Mouse (Mus musculus) hindbrain, embryonic 11.5 days (tissue): Measurements from ENCODE around the gene Angpt4. TPM values are rescaled to one million over a fixed set of nuclear protein-coding genes. Genes with fewer than 3 reads are reported as not detected.

Experiments used
- ATAC-seq: fragments of 200-750 bp; cut with Nextera tagmentation; 2 replicates; pipeline ENCODE4 v1.8.0; 2017; ENCODE audit warnings: mild to moderate bottlenecking, moderate TSS enrichment, moderate library complexity; ENCODE audit not compliant: low FRiP score
- DNase-seq: peaks from one replicate; pipeline ENCODE4 v3.0.0-alpha.2; 2015; ENCODE audit warnings: low spot score
- H3K27ac ChIP-seq: fragments of 300-500 bp; sonication (generic); 2 replicates; pipeline ENCODE4 v1.5.1; 2014; ENCODE audit warnings: mild to moderate bottlenecking, low read depth, low read length
- H3K27me3 ChIP-seq: fragments of 300-500 bp; sonication (generic); 2 replicates; pipeline ENCODE4 v1.6.1; 2014; ENCODE audit warnings: mild to moderate bottlenecking, low read length, moderate library complexity, mixed read lengths; ENCODE audit not compliant: control insufficient read depth, insufficient read depth
- H3K36me3 ChIP-seq: fragments of 300-500 bp; sonication (generic); 2 replicates; pipeline ENCODE4 v1.6.1; 2014; ENCODE audit warnings: mild to moderate bottlenecking, low read length, moderate library complexity, mixed read lengths; ENCODE audit not compliant: control insufficient read depth, insufficient read depth
- H3K4me1 ChIP-seq: fragments of 300-500 bp; sonication (generic); replicated peaks from 2 replicates; pipeline ENCODE4 v1.6.1; 2014; ENCODE audit warnings: low read length, mixed read lengths; ENCODE audit not compliant: control insufficient read depth, insufficient read depth
- H3K4me2 ChIP-seq: fragments of 300-500 bp; sonication (generic); replicated peaks from 2 replicates; pipeline ENCODE4 v1.6.1; 2014; ENCODE audit warnings: mild to moderate bottlenecking, low read depth, low read length
- H3K4me3 ChIP-seq: fragments of 300-500 bp; sonication (generic); 2 replicates; pipeline ENCODE4 v1.5.1; 2014; ENCODE audit warnings: low read depth, low read length
- H3K9ac ChIP-seq: fragments of 300-500 bp; sonication (generic); 2 replicates; pipeline ENCODE4 v1.6.1; 2014; ENCODE audit warnings: low read depth, low read length
- H3K9me3 ChIP-seq: fragments of 300-500 bp; sonication (generic); 2 replicates; pipeline ENCODE4 v1.6.1; 2016; ENCODE audit warnings: low read length; ENCODE audit not compliant: control insufficient read depth
- WGBS: fragments of 180-500 bp; shearing (Covaris S2); extraction: QIAGEN DNeasy Blood & Tissue Kit; methylation state at CpG from one replicate; pipeline ENCODE4 v1.1.7; 2014; 5-methylcytosine and 5-hydroxymethylcytosine counted together
- polyA plus RNA-seq: library from polyadenylated mRNA; unstranded; fragments of >200 nt; fragmentation: Nextera tagmentation; extraction: Ambion mirVana; gene quantifications from 2 replicates; pipeline ENCODE4 v1.2.1, GENCODE M21; 2014

Angpt4 gene
- polyA plus RNA-seq, 1 experiment from 2014 or later: 0.23 TPM

DNA sequence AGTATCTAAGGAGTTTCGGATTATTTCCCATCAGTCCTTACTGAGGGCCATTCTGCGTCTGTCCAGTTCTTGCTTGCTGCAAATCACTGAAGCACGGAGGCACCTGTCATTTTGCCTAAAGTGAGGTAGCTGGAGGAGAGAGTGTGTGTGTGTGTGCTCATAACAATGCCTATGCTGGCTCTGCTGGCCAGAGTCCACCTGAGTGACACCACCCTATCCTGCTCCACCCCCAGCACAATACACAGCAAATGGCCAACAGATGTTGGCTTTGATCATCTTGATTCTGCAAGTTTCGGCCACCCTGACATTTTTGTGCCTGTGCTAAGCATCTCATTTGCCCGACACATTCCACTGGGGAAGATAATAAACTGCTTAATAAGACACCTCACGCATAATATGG, 67.5 kb downstream of the Angpt4 start:
- no peak for ATAC-seq
- H3K9ac ChIP-seq: no peak overlapping the region
- no peak for DNase-seq
- H3K4me2 ChIP-seq: peak overlapping the region; percentile 71
- peaks cover 5% of the 10 kb centered on the region; the same call in 1 of the 2 replicates for H3K4me1 ChIP-seq
- H3K9me3 ChIP-seq: no peaks in the 10 kb centered on the region
- no peaks in the 10 kb centered on the region for H3K27me3 ChIP-seq
- H3K4me3 ChIP-seq: peak overlapping the region; percentile 92; the same call in 1 of the 2 replicates
- no peak overlapping the region for H3K27ac ChIP-seq
- WGBS: 72% methylated on average over 6 of the region's 6 CpGs
- H3K36me3 ChIP-seq: no peaks in the 10 kb centered on the region

DNA sequence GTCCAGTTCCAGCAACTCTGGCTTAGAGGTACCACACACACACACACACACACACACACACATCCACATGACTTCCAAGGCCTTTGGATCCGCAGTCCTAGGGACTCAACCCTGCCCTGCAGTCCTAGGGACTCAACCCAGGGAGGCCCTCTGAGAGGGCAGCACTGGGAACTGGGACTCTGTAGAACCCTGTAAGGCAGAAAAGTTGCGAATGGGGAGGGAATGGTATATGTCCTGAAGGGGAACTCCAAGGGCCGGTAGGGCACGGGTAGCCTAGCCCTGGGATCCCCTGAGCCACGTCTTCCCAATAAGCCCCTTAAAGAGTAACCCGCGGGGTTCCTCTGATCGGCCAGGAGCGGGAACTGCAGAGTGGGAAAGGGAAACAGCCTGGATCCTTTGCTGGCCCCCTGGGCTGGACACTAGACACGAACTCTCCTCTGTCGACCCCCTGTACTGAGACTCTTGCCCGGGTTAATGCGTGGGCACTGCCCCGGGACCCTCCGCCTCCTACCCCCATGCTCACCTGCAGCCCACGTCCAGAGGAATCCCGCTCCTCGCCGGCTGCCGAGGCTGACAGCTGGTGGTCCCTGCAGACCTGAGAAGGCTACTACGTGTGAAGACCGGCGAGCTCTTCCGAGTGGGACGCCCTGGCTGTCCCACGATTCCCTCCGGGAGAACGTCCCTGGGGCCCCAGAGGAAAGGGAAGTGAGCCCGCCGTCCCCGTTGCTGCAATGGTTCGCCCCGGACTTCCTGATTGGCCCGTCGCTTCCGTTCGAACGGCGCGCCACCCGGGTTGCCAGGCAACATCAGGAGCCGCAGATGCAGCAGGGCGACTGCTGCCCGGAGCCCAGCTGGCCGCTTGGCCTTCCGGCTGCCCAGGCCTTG, 68.7 kb downstream of the Angpt4 start, which contains the start of gene Fam110a:
Gene Fam110a, minus strand, starts transcription at position 750 of the 885 bp plus-strand sequence.
- ATAC-seq: peak; percentile 91
- Histone ChIP-seq H3K4me2 (peak within 1 kb of the TSS; percentile 71), H3K27me3 (no peaks in the 10 kb centered on the region), H3K4me1 (peaks cover 5% of the 10 kb centered on the region; the same call in 1 of the 2 replicates), H3K9me3 (no peaks in the 10 kb centered on the region), H3K9ac (peak within 1 kb of the TSS; percentile 84), H3K36me3 (no peaks in the 10 kb centered on the region), H3K4me3 (peak within 1 kb of the TSS; percentile 92), H3K27ac (peak within 1 kb of the TSS; percentile 70)
- DNase-seq: peak; percentile 94
- WGBS: under 1% methylated on average over 46 of the region's 46 CpGs

DNA sequence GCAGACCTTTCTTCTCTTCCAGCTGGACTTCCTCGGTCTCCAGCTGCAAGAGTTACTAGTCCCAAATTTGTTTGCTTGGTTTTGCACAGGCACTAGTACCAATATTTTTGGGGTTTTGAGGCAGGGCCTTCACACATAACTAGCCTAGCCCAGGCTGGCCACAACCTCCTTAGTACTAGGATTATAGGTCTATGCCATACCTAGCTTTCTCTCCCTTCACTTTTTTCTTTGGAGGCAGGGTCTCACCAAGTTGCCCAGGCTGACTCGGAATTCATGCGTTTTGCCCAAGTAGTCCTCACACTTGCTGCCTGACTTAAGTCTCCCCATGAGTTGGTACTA, 69.3 kb downstream of the Angpt4 start:
- H3K9ac ChIP-seq: peak overlapping the region; percentile 40
- ATAC-seq: peak; percentile 54

DNA sequence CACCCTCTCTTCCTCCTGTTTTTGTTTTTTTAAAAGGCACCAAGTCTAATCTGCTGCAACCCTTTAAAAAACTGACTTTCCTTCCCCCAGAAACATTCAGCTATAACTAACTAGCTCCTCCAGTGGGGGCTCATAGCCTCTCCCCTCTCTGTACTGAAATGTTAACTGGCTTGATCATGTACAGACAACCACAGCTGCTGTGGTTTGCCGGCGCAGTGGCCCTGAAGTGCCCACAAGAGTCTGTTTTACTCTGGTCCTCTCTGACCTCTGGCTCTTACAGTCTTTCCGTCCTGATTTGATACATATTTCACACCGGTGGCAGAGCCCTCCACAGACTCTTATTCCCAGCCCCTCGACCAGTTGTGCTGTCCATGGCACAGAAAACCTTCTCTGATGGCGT, 70.3 kb downstream of the Angpt4 start:
- H3K9ac ChIP-seq: no peak overlapping the region
- H3K36me3 ChIP-seq: no peaks in the 10 kb centered on the region
- WGBS: 69% methylated on average over 6 of the region's 6 CpGs
- peaks cover 5% of the 10 kb centered on the region; the same call in 1 of the 2 replicates for H3K4me1 ChIP-seq
- no peak for ATAC-seq
- H3K4me3 ChIP-seq: no peak overlapping the region
- no peak overlapping the region for H3K27ac ChIP-seq
- H3K4me2 ChIP-seq: no peak overlapping the region
- DNase-seq: no peak
- no peaks in the 10 kb centered on the region for H3K9me3 ChIP-seq
- H3K27me3 ChIP-seq: no peaks in the 10 kb centered on the region

More for the DNA sequence above, 69.3 kb downstream of the Angpt4 start:
- no peak for DNase-seq
- H3K9me3 ChIP-seq: no peaks in the 10 kb centered on the region
- peak overlapping the region; percentile 70 for H3K27ac ChIP-seq
- H3K4me1 ChIP-seq: peaks cover 5% of the 10 kb centered on the region; the same call in 1 of the 2 replicates
- no peaks in the 10 kb centered on the region for H3K27me3 ChIP-seq
- no peaks in the 10 kb centered on the region for H3K36me3 ChIP-seq
- peak overlapping the region; percentile 92 for H3K4me3 ChIP-seq
- peak overlapping the region; percentile 71; the same call in 1 of the 2 replicates for H3K4me2 ChIP-seq
- WGBS: 45% methylated on average over 3 of the region's 3 CpGs

DNA sequence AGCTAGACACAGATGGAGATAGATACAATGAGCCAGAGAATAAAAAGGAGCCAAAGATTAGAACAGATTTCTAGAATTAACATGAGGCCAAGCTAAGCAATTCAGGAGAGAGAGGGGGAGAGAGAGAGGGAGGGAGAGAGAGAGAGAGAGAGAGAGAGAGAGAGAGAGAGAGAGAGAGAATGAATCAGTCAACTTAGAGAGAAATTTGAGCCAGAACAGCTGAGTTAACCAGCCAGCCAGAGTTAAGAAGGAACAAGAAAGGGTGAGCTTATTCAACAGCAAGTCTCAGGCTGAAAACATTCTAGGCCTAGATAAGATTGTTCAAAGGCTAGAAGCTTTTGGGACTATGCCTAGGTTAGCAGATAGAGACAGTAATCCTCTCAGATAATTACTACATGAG, 71.5 kb downstream of the Angpt4 start:
- Histone ChIP-seq H3K9me3 (no peaks in the 10 kb centered on the region), H3K36me3 (no peaks in the 10 kb centered on the region), H3K9ac (no peak overlapping the region), H3K4me2 (no peak overlapping the region), H3K4me3 (no peak overlapping the region), H3K27ac (no peak overlapping the region), H3K4me1 (peaks cover 5% of the 10 kb centered on the region; the same call in 1 of the 2 replicates), H3K27me3 (no peaks in the 10 kb centered on the region)
- ATAC-seq (no peak), DNase-seq (no peak)

DNA sequence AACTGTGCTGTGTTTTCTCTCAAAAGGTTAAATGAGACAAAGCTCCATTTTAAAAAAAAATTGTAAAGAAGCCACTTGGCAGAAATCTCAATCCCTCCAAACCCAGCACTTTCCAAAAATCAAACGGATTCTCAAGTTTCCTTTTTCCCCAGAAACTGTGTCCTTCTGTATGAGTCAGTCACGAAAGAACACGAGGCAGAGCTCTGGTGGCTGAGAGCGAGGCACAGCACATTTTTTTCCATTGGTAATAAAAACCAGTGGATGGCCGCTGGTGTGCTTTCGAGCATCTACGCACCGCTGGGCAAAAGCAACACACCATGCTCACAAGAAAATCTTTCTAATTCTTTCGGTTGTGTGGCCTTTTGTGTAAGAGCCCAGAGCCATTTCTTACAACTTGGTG, 73.0 kb downstream of the Angpt4 start:
- 71% methylated on average over 9 of the region's 9 CpGs for WGBS
- Histone ChIP-seq H3K9me3 (no peaks in the 10 kb centered on the region), H3K9ac (no peak overlapping the region), H3K36me3 (no peaks in the 10 kb centered on the region), H3K4me1 (peaks cover under 1% of the 10 kb centered on the region; the same call in 1 of the 2 replicates), H3K27ac (no peak overlapping the region), H3K4me2 (no peak overlapping the region), H3K4me3 (no peak overlapping the region), H3K27me3 (no peaks in the 10 kb centered on the region)
- DNase-seq (no peak), ATAC-seq (no peak)

DNA sequence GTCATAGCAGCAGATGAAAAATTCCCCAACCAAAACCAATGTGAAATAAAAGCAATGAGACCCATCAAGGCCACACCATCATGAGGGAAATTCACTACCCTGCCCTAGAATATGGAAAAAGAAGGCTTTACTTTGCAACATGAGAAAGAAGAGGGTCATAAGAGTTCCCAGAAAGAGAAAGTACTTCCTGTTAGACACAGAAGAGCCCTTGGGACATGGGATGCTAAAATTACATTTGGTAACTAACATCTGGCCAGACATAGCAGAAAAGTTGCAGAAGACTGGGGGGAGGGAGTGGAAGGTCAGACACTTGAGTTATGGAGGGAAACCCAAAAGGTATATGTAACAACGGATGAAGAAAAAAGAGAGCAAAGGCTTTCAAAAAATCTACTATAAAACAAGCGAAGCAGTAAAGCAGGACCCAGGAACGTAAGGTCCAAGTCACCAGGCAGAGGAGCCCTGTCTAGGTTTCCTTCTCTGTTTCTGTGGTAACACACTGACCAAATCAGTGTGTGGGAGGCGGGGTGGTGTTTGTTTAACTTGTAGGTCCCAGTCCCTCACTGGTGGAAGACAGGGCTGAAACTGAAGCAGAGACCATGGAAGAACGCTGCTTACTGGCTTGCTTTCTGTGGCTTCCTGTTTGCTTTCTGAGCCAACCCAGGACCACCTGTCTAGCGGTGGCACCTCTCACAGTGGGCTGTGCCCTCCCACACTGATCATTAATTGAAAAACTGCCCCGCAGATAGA, 74.6 kb downstream of the Angpt4 start:
- ATAC-seq (no peak), DNase-seq (no peak)
- Histone ChIP-seq H3K27ac (no peak overlapping the region), H3K4me1 (no peaks in the 10 kb centered on the region), H3K4me2 (no peak overlapping the region), H3K36me3 (no peaks in the 10 kb centered on the region), H3K4me3 (no peak overlapping the region), H3K9me3 (no peaks in the 10 kb centered on the region), H3K9ac (no peak overlapping the region), H3K27me3 (no peaks in the 10 kb centered on the region)
- 72% methylated on average over 7 of the region's 7 CpGs for WGBS

DNA sequence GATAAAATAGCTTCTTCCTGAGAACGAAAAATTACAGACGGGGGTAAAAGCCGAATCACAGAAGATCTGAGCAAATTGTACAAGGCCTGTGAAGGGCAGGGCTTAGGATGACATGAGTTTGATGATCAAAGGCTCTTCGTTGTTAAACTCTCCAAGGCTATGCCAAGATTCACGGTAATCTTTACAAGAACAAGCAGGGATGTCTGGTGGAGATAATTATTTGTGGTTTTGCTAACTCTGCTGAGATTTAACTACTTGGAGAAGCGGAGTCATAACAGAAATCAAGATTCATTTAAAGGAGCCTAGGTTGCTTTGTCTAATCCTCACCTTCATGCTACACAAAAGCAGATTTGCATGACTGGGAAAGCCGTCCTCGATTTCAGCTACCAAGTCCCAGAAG, 75.9 kb downstream of the Angpt4 start:
- Histone ChIP-seq H3K9me3 (no peaks in the 10 kb centered on the region), H3K4me3 (no peak overlapping the region), H3K36me3 (no peaks in the 10 kb centered on the region), H3K27me3 (no peaks in the 10 kb centered on the region), H3K9ac (no peak overlapping the region), H3K4me1 (no peaks in the 10 kb centered on the region; the same call in 1 of the 2 replicates), H3K27ac (no peak overlapping the region), H3K4me2 (no peak overlapping the region)
- ATAC-seq (no peak), DNase-seq (no peak)
- WGBS: 89% methylated on average over 8 of the region's 8 CpGs
